Mouse (Mus musculus) E14TG2a.4 (cell line): ENCODE results near the gene Eif3a.

Experiments
- CTCF ChIP-seq: conservative IDR thresholded peaks from 2 replicates; pipeline ENCODE4 v1.5.1; 2014; ENCODE audit warnings: low read length
- NANOG ChIP-seq: IDR thresholded peaks from 2 replicates; pipeline ENCODE4 v1.6.1; 2014; ENCODE audit warnings: borderline replicate concordance, low read length, mixed read lengths
- POU5F1 ChIP-seq: IDR thresholded peaks from 2 replicates; pipeline ENCODE4 v1.6.1; 2014; ENCODE audit warnings: low read length, borderline replicate concordance

GRCm38 (mm10) chr19:60784712-60785111, 5.7 kb downstream of the Eif3a start:
- no peak for TF ChIP-seq CTCF
- TF ChIP-seq NANOG = no peak
- TF ChIP-seq POU5F1 = no peak
